Mouse (Mus musculus) midbrain, embryonic 13.5 days (tissue): ENCODE results near the gene Ints6l. TPM values are rescaled to one million over a fixed set of nuclear protein-coding genes. Genes with fewer than 3 reads are reported as not detected.

ENCODE experiments used
- ATAC-seq: fragments of 200-750 bp; cut with Nextera tagmentation; 2 replicates; pipeline ENCODE4 v1.8.0; 2017; ENCODE audit warnings: mild to moderate bottlenecking, moderate TSS enrichment, moderate library complexity
- H3K27ac ChIP-seq: fragments of 300-500 bp; sonication (generic); 2 replicates; pipeline ENCODE4 v1.5.1; 2015; ENCODE audit warnings: inconsistent platforms, mild to moderate bottlenecking, moderate library complexity
- H3K27me3 ChIP-seq: fragments of 300-500 bp; sonication (generic); 2 replicates; pipeline ENCODE4 v1.6.1; 2015; ENCODE audit warnings: mild to moderate bottlenecking, inconsistent platforms
- H3K36me3 ChIP-seq: fragments of 300-500 bp; sonication (generic); 2 replicates; pipeline ENCODE4 v1.6.1; 2015; ENCODE audit warnings: mild to moderate bottlenecking, inconsistent platforms
- H3K4me1 ChIP-seq: fragments of 300-500 bp; sonication (generic); replicated peaks from 2 replicates; pipeline ENCODE4 v1.6.1; 2015; ENCODE audit warnings: inconsistent platforms
- H3K4me2 ChIP-seq: fragments of 300-500 bp; sonication (generic); replicated peaks from 2 replicates; pipeline ENCODE4 v1.6.1; 2015; ENCODE audit warnings: moderate library complexity, mild to moderate bottlenecking, inconsistent platforms
- H3K4me3 ChIP-seq: fragments of 300-500 bp; sonication (generic); replicated peaks from 2 replicates; pipeline ENCODE4 v1.5.1; 2015; ENCODE audit warnings: mild to moderate bottlenecking, inconsistent platforms
- H3K9ac ChIP-seq: fragments of 300-500 bp; sonication (generic); replicated peaks from 2 replicates; pipeline ENCODE4 v1.6.1; 2015; ENCODE audit warnings: mild to moderate bottlenecking, inconsistent platforms
- H3K9me3 ChIP-seq: fragments of 300-500 bp; sonication (generic); 2 replicates; pipeline ENCODE4 v1.6.1; 2016; ENCODE audit warnings: mild to moderate bottlenecking, inconsistent platforms
- WGBS: fragments of 180-500 bp; shearing (Covaris S2); methylation state at CpG from one replicate; pipeline ENCODE4 v1.1.7; 2015; 5-methylcytosine and 5-hydroxymethylcytosine counted together
- polyA plus RNA-seq: library from polyadenylated mRNA; unstranded; fragments of >200 nt; fragmentation: Nextera tagmentation; extraction: Ambion mirVana; gene quantifications from 2 replicates; pipeline ENCODE4 v1.2.1, GENCODE M21; 2015

Ints6l gene
- polyA plus RNA-seq, 1 experiment from 2014 or later = 23.0 TPM

- H3K27me3 ChIP-seq = no peaks in the 10 kb centered on the region
- no peaks in the 10 kb centered on the region for H3K4me1 ChIP-seq
- no peaks in the 10 kb centered on the region for H3K9me3 ChIP-seq
- H3K27ac ChIP-seq = no peak within 1 kb of the TSS
- H3K36me3 ChIP-seq = no peaks in the 10 kb centered on the region
- WGBS = 87% methylated on average over 7 of the region's 7 CpGs
- no peak for ATAC-seq
- no peak within 1 kb of the TSS for H3K4me3 ChIP-seq
- H3K4me2 ChIP-seq = no peak within 1 kb of the TSS
- H3K9ac ChIP-seq = no peak within 1 kb of the TSS
Observed at GRCm38 (mm10) chrX:56549506-56549905, 94.8 kb downstream of the Ints6l start, which contains the start of gene Gm648. TSS of gene Gm648 (minus strand) at chrX:56549606.

DNA sequence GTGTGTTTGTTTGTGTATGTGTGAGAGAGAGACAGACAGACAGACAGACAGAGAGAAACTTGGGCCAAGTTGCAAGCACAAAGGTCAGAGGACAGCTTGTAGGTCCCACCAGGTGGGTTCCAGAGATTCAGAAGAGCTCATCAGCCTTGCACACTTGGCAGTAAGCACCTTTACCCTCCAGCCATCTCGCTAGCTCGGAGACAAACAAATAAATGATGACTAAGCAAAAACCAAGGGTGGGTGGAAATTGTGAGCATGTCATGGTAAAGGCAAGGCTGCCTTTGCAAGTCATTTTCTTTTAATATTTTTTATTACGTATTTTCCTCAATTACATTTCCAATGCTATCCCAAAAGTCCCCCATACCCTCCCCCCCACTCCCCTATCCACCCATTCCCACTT is 98.9 kb downstream of the Ints6l start:
- Histone ChIP-seq H3K4me2 (no peak overlapping the region), H3K27ac (no peak overlapping the region), H3K4me1 (no peaks in the 10 kb centered on the region), H3K9me3 (no peaks in the 10 kb centered on the region), H3K36me3 (no peaks in the 10 kb centered on the region), H3K9ac (no peak overlapping the region), H3K4me3 (no peak overlapping the region), H3K27me3 (no peaks in the 10 kb centered on the region)
- 79% methylated on average over 3 of the region's 3 CpGs for WGBS
- no peak for ATAC-seq

Other genes with a start within 250 kb of the Ints6l start
- not detected in 2 replicates for gene Gm773, start 242.0 kb upstream of the Ints6l start, polyA plus RNA-seq
- 4.3 and 5.1 TPM in 2 replicates for gene Zfp449, start 108.5 kb upstream of the Ints6l start, polyA plus RNA-seq
- 15.0 and 15.1 TPM in 2 replicates for gene Smim10l2a, start 80.3 kb upstream of the Ints6l start, polyA plus RNA-seq
- gene Gm2174, start 6.9 kb upstream of the Ints6l start, polyA plus RNA-seq = 1.3 and 2.8 TPM in 2 replicates
- not detected in 2 replicates for gene Gm10477, start 69.9 kb downstream of the Ints6l start, polyA plus RNA-seq
- 0.15 TPM in 1 of 2 replicates, not detected in the other for gene Gm648, start 94.7 kb downstream of the Ints6l start, polyA plus RNA-seq
- gene Mmgt1, start 143.2 kb downstream of the Ints6l start, polyA plus RNA-seq = 55.5 and 57.1 TPM in 2 replicates
- gene Slc9a6, start 154.9 kb downstream of the Ints6l start, polyA plus RNA-seq = 45.2 and 49.4 TPM in 2 replicates